Mouse (Mus musculus) kidney, adult 9 months (tissue): ENCODE results near the gene Fbxo46.
"Not testable (repeated sequence)": the region's sequence is repeated elsewhere in the genome, so short reads cannot be mapped to it uniquely, and the experiment has no call there.

Source experiments
- DNase-seq: peaks from one replicate; pipeline ENCODE4 v3.0.0; 2022

Gene Fbxo46

GRCm38 (mm10) chr7:19136673-19137334 lies 17.1 kb downstream of the Fbxo46 start:
- DNase-seq = no peak

- DNase-seq = peak; percentile 58
Observed at GRCm38 (mm10) chr7:19137380-19137779, 17.7 kb downstream of the Fbxo46 start.

GRCm38 (mm10) chr7:19146793-19147192 lies 27.1 kb downstream of the Fbxo46 start:
- DNase-seq = no peak

GRCm38 (mm10) chr7:19147497-19148045 lies 27.9 kb downstream of the Fbxo46 start:
- DNase-seq = no peak

GRCm38 (mm10) chr7:19148180-19148874 lies 28.7 kb downstream of the Fbxo46 start:
- no peak for DNase-seq

GRCm38 (mm10) chr7:19148875-19149541 lies 29.3 kb downstream of the Fbxo46 start, which contains the start of gene Qpctl:
Gene Qpctl, minus strand, starts transcription at chr7:19149291.
- peak; percentile 99 for DNase-seq

- DNase-seq = peak; percentile 97
Observed at GRCm38 (mm10) chr7:19149626-19150025, 30.0 kb downstream of the Fbxo46 start, which contains the start of gene Snrpd2. Gene Snrpd2, plus strand, starts transcription at chr7:19149722.

- not testable (repeated sequence) for DNase-seq
Observed at GRCm38 (mm10) chr7:19151121-19151520, 31.5 kb downstream of the Fbxo46 start.

- DNase-seq = no peak
Observed at GRCm38 (mm10) chr7:19154796-19155195, 35.1 kb downstream of the Fbxo46 start.

GRCm38 (mm10) chr7:19155825-19156475 lies 36.3 kb downstream of the Fbxo46 start:
- DNase-seq = no peak

- peak; percentile 94 for DNase-seq
Observed at GRCm38 (mm10) chr7:19157160-19157800, 37.6 kb downstream of the Fbxo46 start.

GRCm38 (mm10) chr7:19158601-19159000 lies 38.9 kb downstream of the Fbxo46 start:
- no peak for DNase-seq

GRCm38 (mm10) chr7:19159411-19159810 lies 39.8 kb downstream of the Fbxo46 start:
- DNase-seq = no peak

- no peak for DNase-seq
Observed at GRCm38 (mm10) chr7:19160115-19160514, 40.5 kb downstream of the Fbxo46 start.

- no peak for DNase-seq
Observed at GRCm38 (mm10) chr7:19162928-19163327, 43.3 kb downstream of the Fbxo46 start.

GRCm38 (mm10) chr7:19163752-19164151 lies 44.1 kb downstream of the Fbxo46 start:
- DNase-seq = no peak

GRCm38 (mm10) chr7:19164189-19164588 lies 44.5 kb downstream of the Fbxo46 start:
- DNase-seq = peak; percentile 41

- DNase-seq = no peak
Observed at GRCm38 (mm10) chr7:19164978-19165377, 45.3 kb downstream of the Fbxo46 start.

- DNase-seq = no peak
Observed at GRCm38 (mm10) chr7:19165656-19166423, 46.2 kb downstream of the Fbxo46 start, which contains the start of gene Gipr. Gene Gipr, minus strand, starts transcription at chr7:19166127.

- no peak for DNase-seq
Observed at GRCm38 (mm10) chr7:19166990-19167389, 47.3 kb downstream of the Fbxo46 start.

GRCm38 (mm10) chr7:19169506-19169905 lies 49.8 kb downstream of the Fbxo46 start:
- no peak for DNase-seq
